Mouse (Mus musculus) ovary, postnatal 10 days (tissue): ENCODE results near the gene Appl1.
"Not testable (repeated sequence)": the region's sequence is repeated elsewhere in the genome, so short reads cannot be mapped to it uniquely, and the experiment has no call there.

Experiments
- DNase-seq: peaks from one replicate; pipeline ENCODE4 v3.0.0; 2022; ENCODE audit warnings: low spot score

Gene Appl1

GRCm38 (mm10) chr14:26969164-26969563 lies 1.9 kb downstream of the Appl1 start:
- no peak for DNase-seq

GRCm38 (mm10) chr14:26960518-26960917 lies 10.5 kb downstream of the Appl1 start:
- no peak for DNase-seq

- DNase-seq: not testable (repeated sequence)
Observed at GRCm38 (mm10) chr14:26956139-26956538, 14.9 kb downstream of the Appl1 start.

- no peak for DNase-seq
Observed at GRCm38 (mm10) chr14:26935558-26935957, 35.5 kb downstream of the Appl1 start.

- no peak for DNase-seq
Observed at GRCm38 (mm10) chr14:26934891-26935290, 36.1 kb downstream of the Appl1 start.

- no peak for DNase-seq
Observed at GRCm38 (mm10) chr14:26923702-26924421, 47.2 kb downstream of the Appl1 start.

GRCm38 (mm10) chr14:26919310-26919709 lies 51.7 kb downstream of the Appl1 start:
- no peak for DNase-seq

GRCm38 (mm10) chr14:26913681-26914268 lies 57.3 kb downstream of the Appl1 start:
- no peak for DNase-seq

GRCm38 (mm10) chr14:26911826-26912225 lies 59.2 kb downstream of the Appl1 start:
- no peak for DNase-seq

- DNase-seq: no peak
Observed at GRCm38 (mm10) chr14:26911201-26911600, 59.8 kb downstream of the Appl1 start.

GRCm38 (mm10) chr14:26910461-26910860 lies 60.6 kb downstream of the Appl1 start:
- DNase-seq: not testable (repeated sequence)

- no peak for DNase-seq
Observed at GRCm38 (mm10) chr14:26907401-26907800, 63.6 kb downstream of the Appl1 start.

GRCm38 (mm10) chr14:26900893-26901292 lies 70.1 kb downstream of the Appl1 start:
- no peak for DNase-seq

- DNase-seq: no peak
Observed at GRCm38 (mm10) chr14:26899490-26899889, 71.5 kb downstream of the Appl1 start.

GRCm38 (mm10) chr14:26894392-26894791 lies 76.6 kb downstream of the Appl1 start, which contains the start of gene Asb14:
Gene Asb14 (plus strand): TSS chr14:26894557.
- no peak for DNase-seq

GRCm38 (mm10) chr14:26890777-26891176 lies 80.3 kb downstream of the Appl1 start:
- no peak for DNase-seq

GRCm38 (mm10) chr14:26887244-26887643 lies 83.8 kb downstream of the Appl1 start:
- DNase-seq: no peak

- DNase-seq: no peak
Observed at GRCm38 (mm10) chr14:26881700-26882099, 89.3 kb downstream of the Appl1 start.

GRCm38 (mm10) chr14:26879976-26880375 lies 91.1 kb downstream of the Appl1 start:
- DNase-seq: no peak

GRCm38 (mm10) chr14:26878756-26879155 lies 92.3 kb downstream of the Appl1 start:
- no peak for DNase-seq
